Mouse (Mus musculus): ENCODE measurements around the gene Pard3b. TPM values are rescaled to one million over a fixed set of nuclear protein-coding genes. Genes with fewer than 3 reads are reported as not detected.

The Pard3b gene
- total RNA-seq, 2 experiments from 2014 or later, result 12.7 to 21.1 TPM

- DNase-seq, result no peak
Observed at GRCm38 (mm10) chr1:62254316-62254715, 615.7 kb downstream of the Pard3b start.

GRCm38 (mm10) chr1:62254888-62255287 lies 616.3 kb downstream of the Pard3b start:
- DNase-seq, result no peak

- no peak for DNase-seq
Observed at GRCm38 (mm10) chr1:62276466-62276865, 637.8 kb downstream of the Pard3b start.

GRCm38 (mm10) chr1:62278586-62278985 lies 640.0 kb downstream of the Pard3b start:
- no peak for DNase-seq

- no peak for DNase-seq
Observed at GRCm38 (mm10) chr1:62280586-62280985, 642.0 kb downstream of the Pard3b start.

- DNase-seq, result no peak
Observed at GRCm38 (mm10) chr1:62282835-62283234, 644.2 kb downstream of the Pard3b start.

DNA sequence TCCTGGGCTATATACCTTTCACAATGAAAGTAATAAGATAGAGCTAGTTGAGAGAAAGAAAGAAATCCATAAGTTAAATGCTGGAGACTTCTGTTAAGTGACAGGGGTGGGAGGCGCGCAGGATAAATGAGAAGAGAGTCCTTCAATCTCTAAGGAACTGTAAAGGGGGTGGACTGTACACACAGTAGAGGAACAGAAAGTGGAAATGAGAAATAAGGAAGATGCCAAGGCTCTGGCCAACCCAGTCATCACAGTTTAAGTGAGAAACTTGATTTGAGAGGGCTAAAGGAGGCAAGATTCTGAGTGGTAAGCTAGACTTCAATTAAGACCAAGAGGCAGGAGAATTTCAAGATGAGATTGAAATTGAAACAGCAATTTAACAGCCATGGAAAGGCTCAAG lies 645.0 kb downstream of the Pard3b start:
- DNase-seq, result no peak

- no peak for DNase-seq
Observed at GRCm38 (mm10) chr1:62309376-62309775, 670.8 kb downstream of the Pard3b start.

DNA sequence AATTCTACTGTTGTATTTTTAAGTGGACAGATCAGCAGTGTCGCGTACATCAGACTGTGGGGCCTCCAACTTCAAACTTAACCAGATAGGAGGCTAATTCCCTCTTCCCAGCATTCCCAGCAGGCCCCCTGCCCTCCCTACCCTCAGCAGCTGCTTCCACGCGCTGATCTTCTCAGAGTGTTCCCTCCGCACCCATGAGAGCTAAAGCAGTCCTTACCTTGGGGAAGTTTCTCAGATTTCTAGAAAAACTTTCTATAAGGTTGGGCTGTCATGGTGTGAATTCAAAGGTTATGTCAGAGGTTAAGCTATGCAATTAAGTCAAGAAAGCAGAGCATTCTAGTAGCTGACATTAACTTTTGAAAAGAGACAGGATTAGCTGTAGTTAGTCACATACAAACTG lies 686.6 kb downstream of the Pard3b start:
- no peak for DNase-seq

DNA sequence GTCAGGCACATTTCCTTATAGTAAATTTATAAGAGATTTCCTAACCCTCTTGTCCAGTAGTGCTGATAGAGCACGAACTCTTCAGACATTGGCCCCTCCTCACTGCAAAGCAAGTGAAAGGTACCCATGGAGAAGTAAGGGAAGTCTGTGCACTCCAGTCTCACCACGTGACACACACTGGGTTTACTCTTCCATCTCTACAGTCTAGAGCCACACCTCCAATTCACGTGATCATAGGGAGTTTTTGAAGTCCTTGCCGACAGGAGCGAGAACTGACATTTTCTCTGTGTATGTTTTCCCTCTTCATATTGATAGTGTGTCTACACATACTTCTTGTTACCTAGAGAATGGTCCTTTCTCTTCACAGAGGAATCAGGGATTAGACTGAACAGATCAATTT lies 689.1 kb downstream of the Pard3b start:
- DNase-seq, result no peak

DNA sequence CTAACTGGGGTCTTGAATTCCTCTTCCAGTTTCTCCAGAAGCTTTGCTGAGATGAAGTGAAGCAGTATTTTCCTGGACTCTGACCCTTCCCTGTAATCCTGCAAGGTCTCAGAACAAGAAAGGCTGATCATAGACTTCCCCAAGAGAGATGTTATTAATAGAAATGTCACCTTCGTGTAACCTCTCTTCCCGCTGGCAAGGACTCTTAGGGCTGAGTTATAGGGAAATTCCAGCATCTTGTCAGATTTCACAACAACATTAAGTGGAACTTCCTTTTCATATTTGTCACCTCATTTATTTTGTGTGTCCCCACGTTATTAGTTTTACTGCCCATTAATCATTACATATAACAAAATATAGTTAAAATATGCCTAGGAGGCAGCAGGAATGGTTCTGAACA lies 690.2 kb downstream of the Pard3b start:
- no peak for DNase-seq

DNA sequence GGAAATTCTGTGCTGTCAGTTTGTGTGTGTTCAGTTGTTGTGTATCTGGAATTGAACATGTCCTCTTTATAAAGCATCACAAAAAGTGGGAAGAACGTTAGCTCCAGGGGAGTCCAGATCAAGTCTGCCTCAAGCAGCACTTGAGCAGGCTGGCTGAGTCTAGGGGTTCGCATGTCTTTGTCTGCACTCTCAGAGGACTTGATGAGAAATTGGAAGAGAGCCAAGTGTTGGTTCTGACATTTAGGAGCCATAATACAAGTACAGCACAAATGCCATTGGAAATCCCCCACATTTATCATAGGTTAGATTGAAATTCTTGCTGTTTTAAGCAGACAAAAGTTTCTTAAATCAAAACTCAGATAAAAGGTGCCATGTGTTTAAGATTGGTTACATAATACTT lies 694.4 kb downstream of the Pard3b start:
- no peak for DNase-seq

DNA sequence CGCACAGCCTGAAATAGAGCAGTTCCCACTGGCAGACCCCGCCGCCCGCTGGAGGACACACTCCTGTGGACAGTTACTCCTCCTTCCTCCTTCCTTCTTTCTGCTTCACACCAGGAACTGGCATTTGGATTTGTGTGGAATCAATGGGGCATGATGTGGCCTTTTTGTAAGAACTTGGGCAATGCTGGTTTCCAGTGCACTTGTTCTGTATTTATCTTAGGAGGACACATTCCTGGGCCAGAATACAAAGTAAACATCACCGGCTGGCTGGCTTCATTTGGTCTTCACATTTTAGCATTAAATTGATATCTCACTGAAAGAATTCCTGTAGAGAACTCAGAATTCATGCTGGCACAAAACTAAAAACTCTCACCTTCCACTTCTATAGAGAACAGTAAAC lies 695.6 kb downstream of the Pard3b start:
- no peak for DNase-seq

DNA sequence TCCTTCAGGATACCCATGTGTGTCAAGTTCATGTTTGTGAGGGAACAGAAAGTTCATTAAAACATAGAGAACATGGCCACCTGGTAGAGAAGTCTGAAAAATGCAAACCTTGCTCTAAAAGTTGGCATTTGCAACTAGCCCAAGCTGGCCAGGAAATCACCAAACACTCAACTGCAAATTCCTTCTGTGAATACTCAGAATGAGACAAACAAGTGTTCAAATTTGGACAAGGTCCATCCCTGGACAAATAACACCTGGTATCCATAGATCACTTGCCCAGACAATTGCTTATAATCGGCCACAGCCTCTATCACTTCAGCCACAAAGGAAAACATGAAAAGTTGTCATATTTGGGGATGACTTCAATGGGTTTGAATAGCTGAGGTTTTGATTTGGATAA lies 701.6 kb downstream of the Pard3b start:
- no peak for DNase-seq

DNA sequence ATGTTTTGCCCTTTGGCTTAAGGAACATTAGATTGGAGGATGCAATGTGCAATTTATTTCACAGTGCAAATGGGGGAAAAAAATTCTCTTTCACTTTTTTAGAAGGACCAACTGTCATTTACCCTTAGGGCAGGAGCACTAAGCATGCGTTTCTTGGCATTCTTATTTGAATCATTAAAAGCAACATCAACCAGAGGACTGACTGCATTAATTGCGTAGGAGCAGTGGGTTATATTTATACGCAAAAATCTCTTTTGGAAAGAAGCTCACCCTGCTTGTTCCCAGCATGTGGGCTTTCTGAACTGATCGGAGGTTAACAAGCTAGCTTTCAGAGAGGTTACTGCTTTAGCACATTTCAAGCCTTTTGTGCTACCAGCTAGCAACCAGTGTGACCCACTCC lies 705.7 kb downstream of the Pard3b start:
- DNase-seq, result no peak

GRCm38 (mm10) chr1:62348371-62348770 lies 709.7 kb downstream of the Pard3b start:
- DNase-seq, result no peak

GRCm38 (mm10) chr1:62355496-62355895 lies 716.9 kb downstream of the Pard3b start:
- DNase-seq, result no peak

DNA sequence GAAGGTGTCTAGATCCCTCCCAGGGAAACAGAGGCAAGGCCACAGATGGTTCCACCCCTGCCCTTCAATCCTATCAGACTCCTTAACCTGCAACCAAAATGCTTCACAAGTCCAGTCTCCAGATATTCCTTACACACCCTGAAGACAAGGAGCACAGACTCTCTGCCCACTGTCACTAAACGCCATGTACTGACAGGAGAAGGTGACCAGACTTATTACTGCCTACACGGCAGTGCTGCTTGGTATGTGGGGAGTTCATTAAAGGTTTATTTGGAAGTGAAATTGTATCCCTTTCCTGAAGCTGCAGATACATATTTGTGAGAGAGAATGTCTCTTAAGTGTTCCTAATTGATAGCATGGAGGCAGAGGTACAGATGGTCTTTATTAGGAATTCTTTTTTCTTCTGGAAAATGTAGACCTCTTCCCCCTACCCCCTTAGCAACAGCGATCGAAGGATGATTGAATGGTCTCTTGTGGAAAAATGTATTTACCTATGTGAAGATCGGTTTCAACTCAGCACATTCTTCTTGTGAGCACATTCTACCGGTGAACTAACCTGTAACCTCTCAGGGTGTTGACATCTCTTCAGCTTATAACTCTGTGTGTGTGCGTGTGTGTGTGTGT lies 735.9 kb downstream of the Pard3b start:
- DNase-seq, result no peak

GRCm38 (mm10) chr1:62378335-62378734 lies 739.7 kb downstream of the Pard3b start:
- DNase-seq, result no peak

GRCm38 (mm10) chr1:62382807-62383514 lies 744.3 kb downstream of the Pard3b start:
- no peak for DNase-seq

DNA sequence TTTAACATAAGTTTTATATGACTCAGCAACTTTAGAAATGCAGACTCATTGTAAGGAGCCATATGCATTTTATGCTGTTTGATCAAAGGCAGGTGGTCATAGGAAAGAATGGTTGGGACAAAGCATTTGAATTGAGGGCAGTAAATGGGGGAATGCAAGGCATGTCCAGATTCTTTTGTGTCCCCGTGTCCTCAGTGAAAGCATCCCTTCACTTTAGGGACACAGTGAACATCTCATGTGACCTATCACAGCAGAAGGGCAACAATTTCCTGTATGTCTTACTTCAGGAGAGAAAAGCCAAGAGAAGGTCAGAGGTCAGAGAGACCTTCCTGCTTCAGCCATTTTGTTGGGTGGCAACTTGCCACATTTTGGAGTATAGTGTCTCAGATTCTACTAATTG lies 745.6 kb downstream of the Pard3b start:
- no peak for DNase-seq

DNA sequence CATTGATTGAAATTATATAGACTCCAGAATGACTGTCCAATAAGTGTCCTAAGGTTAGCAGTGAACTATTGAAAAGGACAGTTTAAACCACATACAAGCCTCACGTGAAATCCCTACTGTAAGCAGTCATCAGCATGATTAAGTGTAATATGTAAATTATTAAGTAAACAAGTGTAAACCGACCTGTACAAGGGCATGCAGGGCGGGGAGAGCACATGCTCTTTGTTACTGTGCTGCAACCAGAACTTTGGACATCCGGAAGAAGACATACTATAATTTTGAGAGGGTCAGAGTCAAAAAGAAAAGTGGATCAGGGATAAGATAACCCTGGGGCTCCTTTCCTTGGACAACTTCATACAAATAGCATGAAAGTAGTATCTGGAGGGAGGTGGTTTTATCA lies 749.4 kb downstream of the Pard3b start:
- no peak for DNase-seq

GRCm38 (mm10) chr1:62392863-62393262 lies 754.2 kb downstream of the Pard3b start:
- no peak for DNase-seq

GRCm38 (mm10) chr1:62394555-62394954 lies 755.9 kb downstream of the Pard3b start:
- no peak for DNase-seq

Measured in adrenal gland, postnatal 10 days (tissue).